Comparison of ENCODE assay signal across 7 mouse cellular contexts in the genomic region with DNA sequence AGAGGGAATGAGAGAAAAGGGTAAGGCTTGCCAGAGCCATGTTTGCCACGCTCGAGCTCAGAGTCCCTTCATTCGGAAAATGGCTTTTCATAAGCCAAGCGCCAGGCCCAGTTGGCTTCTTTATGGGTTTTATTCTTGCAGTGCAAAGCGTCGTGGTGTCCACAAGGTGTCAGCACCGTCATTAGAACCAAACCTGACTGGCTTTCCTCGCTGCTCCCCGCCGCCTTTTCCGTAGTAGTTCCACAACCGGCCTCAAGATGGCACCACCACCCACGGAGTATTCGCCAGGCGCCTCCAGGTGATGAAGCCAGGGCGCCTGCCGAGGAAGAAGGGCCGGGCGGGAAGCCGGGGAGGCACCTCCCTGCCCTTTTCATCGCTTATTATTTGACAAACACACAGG. TPM values are rescaled to one million over a fixed set of nuclear protein-coding genes. Genes with fewer than 3 reads are reported as not detected.
DNase-seq lines count a peak whose midpoint lies in the region; ATAC-seq and TF ChIP-seq lines count a peak whose summit lies in the region.

No protein-coding gene starts in this region.

- TF ChIP-seq CTCF in small intestine, adult 2 months (IDR thresholded peaks at IDR 0.05; ENCODE audit: extremely low read depth, insufficient read length, insufficient replicate concordance, low read depth, low read length), result peak; percentile 98; the same call in 1 of the 2 replicates

- H3K9me3 ChIP-seq in midbrain, embryonic 13.5 days, result peaks cover 3% of the 10 kb centered on the region; the same call in 1 of the 2 replicates

- intact Hi-C loops in left cerebral cortex, postnatal 4 days (cut with DNase I), result loop anchor here (2.0 kb wide), 1 partner anchor 400 kb away; no protein-coding TSS in a partner anchor

- DNase-seq in adrenal gland, adult 2 months, result peak; percentile 95
- peak; percentile 97 for DNase-seq in embryo, embryonic 10.5 days (ENCODE audit: low spot score)
- DNase-seq in gastrocnemius, postnatal 25 days, result peak; percentile 89
- peak; percentile 92 for DNase-seq in kidney, adult 11 months
- DNase-seq in left cerebral cortex, postnatal 4 days, result peak; percentile 93

- H3K27me3 ChIP-seq in midbrain, embryonic 13.5 days, result peaks cover 80% of the 10 kb centered on the region
- H3K27me3 ChIP-seq in small intestine, adult 2 months (ENCODE audit: control insufficient read depth, insufficient read depth, low read length), result peaks cover 44% of the 10 kb centered on the region

- H3K36me3 ChIP-seq in midbrain, embryonic 13.5 days, result no peaks in the 10 kb centered on the region
- H3K36me3 ChIP-seq in small intestine, adult 2 months (ENCODE audit: control insufficient read depth, insufficient read depth, low read length), result no peaks in the 10 kb centered on the region

- WGBS in midbrain, embryonic 13.5 days, result under 1% methylated on average over 21 of the region's 21 CpGs
- 2% methylated on average over 21 of the region's 21 CpGs for WGBS in small intestine, adult 2 months

- no peak overlapping the region for H3K9ac ChIP-seq in midbrain, embryonic 13.5 days (replicated peaks)

- H3K4me3 ChIP-seq in midbrain, embryonic 13.5 days (replicated peaks), result no peak overlapping the region
- no peak overlapping the region for H3K4me3 ChIP-seq in small intestine, adult 2 months (ENCODE audit: low read depth, low read length)

- H3K27ac ChIP-seq in midbrain, embryonic 13.5 days, result no peak overlapping the region
- H3K27ac ChIP-seq in small intestine, adult 2 months (ENCODE audit: insufficient read depth, low read depth, low read length), result no peak overlapping the region

- H3K4me1 ChIP-seq in midbrain, embryonic 13.5 days (replicated peaks), result peaks cover 19% of the 10 kb centered on the region
- H3K4me1 ChIP-seq in small intestine, adult 2 months (ENCODE audit: control insufficient read depth, insufficient read depth, insufficient read length, low read length), result peaks cover 9% of the 10 kb centered on the region; the same call in 1 of the 2 replicates

- no peak overlapping the region for H3K4me2 ChIP-seq in midbrain, embryonic 13.5 days (replicated peaks)

- ATAC-seq in midbrain, embryonic 13.5 days, result peak; percentile 28

- TF ChIP-seq POLR2A in small intestine, adult 2 months (IDR thresholded peaks at IDR 0.05; ENCODE audit: low read depth, low read length), result no peak; the same call in 1 of the 2 replicates

RNA-seq across cellular contexts. Expression of a gene that starts 2.7 kb away (rescaled TPM):
- 1 to 10 TPM; 3.3 to 6.3 TPM for total RNA-seq in adrenal gland, adult 2 months (2021)
- polyA plus RNA-seq in adrenal gland, adult 2 months (2012; rRNA removed), result 14.4 and 15.2 TPM in 2 replicates
- total RNA-seq in gastrocnemius, postnatal 25 days (2021), result under 1 TPM; 0.41 to 0.54 TPM
- 1 to 10 TPM; 4.3 to 4.4 TPM for total RNA-seq in left cerebral cortex, postnatal 4 days (2021)
- 1.3 and 1.9 TPM in 2 replicates for polyA plus RNA-seq in midbrain, embryonic 13.5 days (2015; fragmentation: Nextera tagmentation; extraction: Ambion mirVana)
- polyA plus RNA-seq in small intestine, adult 2 months (2012; rRNA removed), result 0.53 and 0.63 TPM in 2 replicates

RNA-seq across cellular contexts. Expression of a gene that starts 5.1 kb away (rescaled TPM):
- total RNA-seq in adrenal gland, adult 2 months (2021), result 10 to 100 TPM; 31.8 to 35.6 TPM
- polyA plus RNA-seq in adrenal gland, adult 2 months (2012; rRNA removed), result 62.7 and 65.6 TPM in 2 replicates
- total RNA-seq in gastrocnemius, postnatal 25 days (2021), result 10 to 100 TPM; 14.6 to 15.0 TPM
- 10 to 100 TPM; 23.2 to 26.6 TPM for total RNA-seq in left cerebral cortex, postnatal 4 days (2021)
- 57.8 and 60.7 TPM in 2 replicates for polyA plus RNA-seq in midbrain, embryonic 13.5 days (2015; fragmentation: Nextera tagmentation; extraction: Ambion mirVana)
- 22.6 and 23.4 TPM in 2 replicates for polyA plus RNA-seq in small intestine, adult 2 months (2012; rRNA removed)

RNA-seq across cellular contexts. Expression of a gene that starts 14.5 kb away (rescaled TPM):
- under 1 TPM; 0.09 to 0.38 TPM for total RNA-seq in adrenal gland, adult 2 months (2021)
- polyA plus RNA-seq in adrenal gland, adult 2 months (2012; rRNA removed), result 0.62 and 0.66 TPM in 2 replicates
- not detected for total RNA-seq in gastrocnemius, postnatal 25 days (2021)
- total RNA-seq in left cerebral cortex, postnatal 4 days (2021), result under 1 TPM in 1 of 2 experiments, not detected in 1; 0.18 TPM
- 0.12 and 0.13 TPM in 2 replicates for polyA plus RNA-seq in midbrain, embryonic 13.5 days (2015; fragmentation: Nextera tagmentation; extraction: Ambion mirVana)
- 3.0 and 7.9 TPM in 2 replicates for polyA plus RNA-seq in small intestine, adult 2 months (2012; rRNA removed)

RNA-seq across cellular contexts. Expression of a gene that starts 29.1 kb away (rescaled TPM):
- total RNA-seq in adrenal gland, adult 2 months (2021), result under 1 TPM; 0.52 to 0.73 TPM
- polyA plus RNA-seq in adrenal gland, adult 2 months (2012; rRNA removed), result 0.92 and 2.3 TPM in 2 replicates
- not detected for total RNA-seq in gastrocnemius, postnatal 25 days (2021)
- 1 to 10 TPM; 1.7 TPM for total RNA-seq in left cerebral cortex, postnatal 4 days (2021)
- polyA plus RNA-seq in midbrain, embryonic 13.5 days (2015; fragmentation: Nextera tagmentation; extraction: Ambion mirVana), result 0.39 and 0.71 TPM in 2 replicates
- 28.2 and 49.6 TPM in 2 replicates for polyA plus RNA-seq in small intestine, adult 2 months (2012; rRNA removed)
